Mouse (Mus musculus): Measurements from ENCODE around the gene Tcp11. TPM values are rescaled to one million over a fixed set of nuclear protein-coding genes. Genes with fewer than 3 reads are reported as not detected.

Gene Tcp11
- polyA plus RNA-seq, 1 experiment: 5.0 TPM

DNA sequence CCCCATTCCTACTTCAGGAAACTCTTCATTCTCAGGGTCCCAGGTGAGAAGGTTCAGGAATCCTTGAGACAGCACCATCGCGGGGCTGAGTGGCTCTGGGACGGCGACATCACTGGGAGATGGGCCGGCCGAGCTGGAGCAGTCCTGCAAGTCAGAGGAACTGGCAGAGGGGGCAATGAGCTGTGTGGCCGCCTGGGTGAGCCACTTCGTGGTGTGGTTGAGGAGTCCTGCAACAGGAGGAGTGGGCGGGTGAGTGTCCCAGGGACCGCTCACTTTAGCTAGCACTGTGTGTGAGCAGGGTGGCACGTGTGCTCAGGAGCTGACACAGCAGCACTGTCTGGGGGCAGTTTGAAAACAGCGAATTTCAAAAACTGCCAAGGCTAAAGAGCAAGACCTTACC is 11.0 kb downstream of the Tcp11 start:
- no peaks in the 10 kb centered on the region; the same call in 1 of the 2 replicates for H3K27me3 ChIP-seq (ENCODE audit: control insufficient read depth, insufficient read depth, low read length)
- TF ChIP-seq CTCF (IDR thresholded peaks at IDR 0.05; ENCODE audit: borderline replicate concordance, control insufficient read depth, extremely low read depth, insufficient read depth, low read length, poor library complexity): no peak
- no peak for TF ChIP-seq POLR2A (IDR thresholded peaks at IDR 0.05; ENCODE audit: control insufficient read depth, extremely low read depth, insufficient read depth, low read length, poor library complexity)
- no peak for DNase-seq

DNA sequence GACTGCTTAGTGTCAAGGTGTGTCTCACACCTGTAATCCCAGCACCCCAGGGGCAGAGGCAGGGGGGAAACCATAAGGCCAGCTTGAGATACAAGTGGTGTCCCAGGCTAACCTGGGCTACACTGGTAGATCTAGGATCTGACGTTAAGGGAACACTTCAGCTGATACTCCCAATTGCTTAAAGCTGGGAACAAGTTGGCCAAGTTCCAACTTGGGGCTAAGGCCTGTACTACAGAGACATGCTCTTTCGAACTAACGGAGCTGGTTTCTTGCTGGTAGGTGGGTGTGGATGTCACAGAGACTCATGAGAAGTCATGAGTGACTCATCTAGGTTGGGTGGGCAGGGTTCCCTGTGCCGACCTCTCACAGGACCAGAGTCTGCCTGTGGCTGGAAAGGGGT is 13.1 kb downstream of the Tcp11 start:
- no peak for DNase-seq
- no peak overlapping the region for H3K27ac ChIP-seq (ENCODE audit: control insufficient read depth, insufficient read depth, low read length)
- no peak for TF ChIP-seq CTCF (IDR thresholded peaks at IDR 0.05; ENCODE audit: borderline replicate concordance, control insufficient read depth, extremely low read depth, insufficient read depth, low read length, poor library complexity)
- no peak for TF ChIP-seq POLR2A (IDR thresholded peaks at IDR 0.05; ENCODE audit: control insufficient read depth, extremely low read depth, insufficient read depth, low read length, poor library complexity)
- WGBS: 87% methylated on average over 4 of the region's 4 CpGs
- H3K36me3 ChIP-seq (ENCODE audit: control insufficient read depth, insufficient read depth, low read length): no peaks in the 10 kb centered on the region
- no peaks in the 10 kb centered on the region for H3K4me1 ChIP-seq (replicated peaks; ENCODE audit: control insufficient read depth, insufficient read depth, low read length)
- no peak overlapping the region for H3K4me3 ChIP-seq (ENCODE audit: control insufficient read depth, insufficient read depth, low read length)
- no peaks in the 10 kb centered on the region; the same call in 1 of the 2 replicates for H3K27me3 ChIP-seq (ENCODE audit: control insufficient read depth, insufficient read depth, low read length)

More for the DNA sequence above, 11.0 kb downstream of the Tcp11 start:
- Histone ChIP-seq H3K4me1 (replicated peaks; ENCODE audit: control insufficient read depth, insufficient read depth, low read length) (peaks cover 4% of the 10 kb centered on the region), H3K27ac (ENCODE audit: control insufficient read depth, insufficient read depth, low read length) (no peak overlapping the region), H3K4me3 (ENCODE audit: control insufficient read depth, insufficient read depth, low read length) (no peak overlapping the region), H3K36me3 (ENCODE audit: control insufficient read depth, insufficient read depth, low read length) (no peaks in the 10 kb centered on the region)
- WGBS: 19% methylated on average over 12 of the region's 12 CpGs

- no peaks in the 10 kb centered on the region for H3K4me1 ChIP-seq (replicated peaks; ENCODE audit: control insufficient read depth, insufficient read depth, low read length)
- H3K4me3 ChIP-seq (ENCODE audit: control insufficient read depth, insufficient read depth, low read length): no peak overlapping the region
- no peak for TF ChIP-seq CTCF (IDR thresholded peaks at IDR 0.05; ENCODE audit: borderline replicate concordance, control insufficient read depth, extremely low read depth, insufficient read depth, low read length, poor library complexity)
- TF ChIP-seq POLR2A (IDR thresholded peaks at IDR 0.05; ENCODE audit: control insufficient read depth, extremely low read depth, insufficient read depth, low read length, poor library complexity): no peak
- H3K27ac ChIP-seq (ENCODE audit: control insufficient read depth, insufficient read depth, low read length): no peak overlapping the region
- H3K36me3 ChIP-seq (ENCODE audit: control insufficient read depth, insufficient read depth, low read length): peaks cover 10% of the 10 kb centered on the region
- H3K27me3 ChIP-seq (ENCODE audit: control insufficient read depth, insufficient read depth, low read length): no peaks in the 10 kb centered on the region
- DNase-seq: no peak
- 81% methylated on average over 6 of the region's 6 CpGs for whole genome bisulfite sequencing
Measured at GRCm38 (mm10) chr17:28063163-28063562, 17.3 kb downstream of the Tcp11 start.

- H3K27me3 ChIP-seq (ENCODE audit: control insufficient read depth, insufficient read depth, low read length): no peaks in the 10 kb centered on the region
- no peak overlapping the region for H3K4me3 ChIP-seq (ENCODE audit: control insufficient read depth, insufficient read depth, low read length)
- 95% methylated on average over 7 of the region's 7 CpGs for WGBS
- H3K36me3 ChIP-seq (ENCODE audit: control insufficient read depth, insufficient read depth, low read length): peaks cover 10% of the 10 kb centered on the region
- DNase-seq: no peak
- TF ChIP-seq CTCF (IDR thresholded peaks at IDR 0.05; ENCODE audit: borderline replicate concordance, control insufficient read depth, extremely low read depth, insufficient read depth, low read length, poor library complexity): no peak
- TF ChIP-seq POLR2A (IDR thresholded peaks at IDR 0.05; ENCODE audit: control insufficient read depth, extremely low read depth, insufficient read depth, low read length, poor library complexity): no peak
- no peaks in the 10 kb centered on the region for H3K4me1 ChIP-seq (replicated peaks; ENCODE audit: control insufficient read depth, insufficient read depth, low read length)
- H3K27ac ChIP-seq (ENCODE audit: control insufficient read depth, insufficient read depth, low read length): no peak overlapping the region
Measured at GRCm38 (mm10) chr17:28062710-28063109, 17.7 kb downstream of the Tcp11 start.

- TF ChIP-seq POLR2A (IDR thresholded peaks at IDR 0.05; ENCODE audit: control insufficient read depth, extremely low read depth, insufficient read depth, low read length, poor library complexity): no peak
- TF ChIP-seq CTCF (IDR thresholded peaks at IDR 0.05; ENCODE audit: borderline replicate concordance, control insufficient read depth, extremely low read depth, insufficient read depth, low read length, poor library complexity): no peak
- no peak overlapping the region for H3K4me3 ChIP-seq (ENCODE audit: control insufficient read depth, insufficient read depth, low read length)
- peak; percentile 14 for DNase-seq
- H3K27ac ChIP-seq (ENCODE audit: control insufficient read depth, insufficient read depth, low read length): no peak overlapping the region
- WGBS: 92% methylated on average over 7 of the region's 7 CpGs
- H3K36me3 ChIP-seq (ENCODE audit: control insufficient read depth, insufficient read depth, low read length): peaks cover 10% of the 10 kb centered on the region
- no peaks in the 10 kb centered on the region for H3K27me3 ChIP-seq (ENCODE audit: control insufficient read depth, insufficient read depth, low read length)
- H3K4me1 ChIP-seq (replicated peaks; ENCODE audit: control insufficient read depth, insufficient read depth, low read length): no peaks in the 10 kb centered on the region
Measured at GRCm38 (mm10) chr17:28061472-28061871, 19.0 kb downstream of the Tcp11 start.

DNA sequence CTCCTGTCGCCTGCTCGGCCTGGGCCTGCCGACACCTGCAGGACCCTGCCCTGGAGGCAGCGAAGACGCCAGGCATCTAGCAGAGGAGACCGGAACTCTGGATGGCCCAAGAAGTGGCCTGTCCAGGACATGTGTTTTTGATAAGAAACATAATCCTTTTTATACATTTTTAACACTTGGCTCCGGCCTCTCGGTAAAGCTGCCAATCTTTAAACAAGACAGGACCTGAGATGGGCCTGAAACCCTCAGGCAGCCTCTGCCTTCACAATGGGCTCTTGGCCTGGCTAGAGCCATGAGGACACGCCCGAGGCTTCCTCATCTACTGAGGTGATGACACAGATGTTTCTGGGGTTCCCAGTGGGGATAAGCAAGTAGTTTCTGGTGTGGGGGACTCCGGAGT is 19.8 kb downstream of the Tcp11 start:
- TF ChIP-seq POLR2A (IDR thresholded peaks at IDR 0.05; ENCODE audit: control insufficient read depth, extremely low read depth, insufficient read depth, low read length, poor library complexity): no peak
- no peak for TF ChIP-seq CTCF (IDR thresholded peaks at IDR 0.05; ENCODE audit: borderline replicate concordance, control insufficient read depth, extremely low read depth, insufficient read depth, low read length, poor library complexity)
- WGBS: 97% methylated on average over 11 of the region's 11 CpGs
- no peaks in the 10 kb centered on the region for H3K27me3 ChIP-seq (ENCODE audit: control insufficient read depth, insufficient read depth, low read length)
- peaks cover 10% of the 10 kb centered on the region for H3K36me3 ChIP-seq (ENCODE audit: control insufficient read depth, insufficient read depth, low read length)
- no peak overlapping the region for H3K4me3 ChIP-seq (ENCODE audit: control insufficient read depth, insufficient read depth, low read length)
- H3K4me1 ChIP-seq (replicated peaks; ENCODE audit: control insufficient read depth, insufficient read depth, low read length): no peaks in the 10 kb centered on the region
- no peak overlapping the region for H3K27ac ChIP-seq (ENCODE audit: control insufficient read depth, insufficient read depth, low read length)
- no peak for DNase-seq

DNA sequence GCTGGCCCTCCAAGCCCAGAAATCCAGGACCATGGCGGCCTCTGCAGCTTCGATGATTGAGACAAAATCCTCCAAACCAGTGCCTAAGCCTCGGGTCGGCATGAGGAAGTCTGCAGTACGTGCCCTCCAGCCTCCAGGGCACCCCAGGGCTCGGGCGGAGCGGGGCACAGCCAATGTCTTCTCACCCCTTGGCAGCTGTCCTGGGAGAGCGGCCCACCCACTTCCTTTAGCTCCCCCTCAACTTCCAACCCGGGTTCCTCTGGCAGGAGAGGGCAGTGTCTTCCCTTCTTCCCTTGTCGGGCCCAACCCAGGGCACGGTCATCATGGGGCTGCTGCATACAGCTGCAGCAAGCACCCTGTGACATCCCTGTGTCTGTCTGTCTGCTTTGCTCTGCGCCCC is 22.1 kb downstream of the Tcp11 start:
- Histone ChIP-seq H3K27ac (ENCODE audit: control insufficient read depth, insufficient read depth, low read length) (no peak overlapping the region), H3K4me1 (replicated peaks; ENCODE audit: control insufficient read depth, insufficient read depth, low read length) (no peaks in the 10 kb centered on the region), H3K36me3 (ENCODE audit: control insufficient read depth, insufficient read depth, low read length) (peaks cover 20% of the 10 kb centered on the region), H3K4me3 (ENCODE audit: control insufficient read depth, insufficient read depth, low read length) (no peak overlapping the region), H3K27me3 (ENCODE audit: control insufficient read depth, insufficient read depth, low read length) (no peaks in the 10 kb centered on the region)
- 92% methylated on average over 13 of the region's 13 CpGs for WGBS
- TF ChIP-seq CTCF (IDR thresholded peaks at IDR 0.05; ENCODE audit: borderline replicate concordance, control insufficient read depth, extremely low read depth, insufficient read depth, low read length, poor library complexity): no peak
- TF ChIP-seq POLR2A (IDR thresholded peaks at IDR 0.05; ENCODE audit: control insufficient read depth, extremely low read depth, insufficient read depth, low read length, poor library complexity): no peak
- DNase-seq: no peak
